19 mouse cellular contexts compared by ENCODE assay signal in the genomic region with DNA sequence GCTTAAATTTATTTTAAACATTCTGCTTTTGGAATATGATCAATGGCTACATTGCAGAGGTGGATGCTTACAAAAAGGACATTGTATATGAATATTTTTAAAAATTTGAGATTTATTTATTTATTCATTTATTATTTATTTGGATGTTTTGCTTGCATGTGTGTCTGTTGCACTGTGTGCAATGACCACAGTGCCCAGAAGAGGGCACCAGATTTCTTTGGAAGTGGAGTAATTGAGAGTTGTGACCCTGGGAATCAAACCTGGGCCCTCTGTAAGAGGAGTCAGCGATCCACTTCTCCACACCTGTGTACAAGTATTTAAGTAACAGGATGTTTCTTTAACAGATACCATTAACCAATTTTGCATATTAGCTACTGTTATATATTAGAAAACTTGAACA. TPM values are rescaled to one million over a fixed set of nuclear protein-coding genes. Genes with fewer than 3 reads are reported as not detected.
DNase-seq lines count a peak whose midpoint lies in the region; ATAC-seq and TF ChIP-seq lines count a peak whose summit lies in the region.
"Had no signal": no experiment of that assay in that cellular context is flagged by ENCODE, and none has a peak within 500 bp of the region (broad histone marks: within the 10 kb centered on the region; RNA-seq: fewer than 3 reads in every experiment).

No protein-coding gene starts in this region.

- H3K27ac ChIP-seq in gastrocnemius, adult 2 months: no peak overlapping the region
- no peak overlapping the region for H3K27ac ChIP-seq in liver, postnatal 0 days (ENCODE audit: low read depth)
- no peak overlapping the region for H3K27ac ChIP-seq in MEL (ENCODE audit: control insufficient read depth, low read depth, low read length)
- H3K27ac ChIP-seq: forebrain, embryonic 15.5 days; midbrain, embryonic 12.5 days had no signal

- TF ChIP-seq CTCF in gastrocnemius, adult 2 months (IDR thresholded peaks at IDR 0.05): peak; percentile 17; the same call in 1 of the 2 replicates
- TF ChIP-seq CTCF in liver, postnatal 0 days (IDR thresholded peaks at IDR 0.05; ENCODE audit: low read depth): peak; percentile 19; the same call in 1 of the 2 replicates
- TF ChIP-seq CTCF in MEL (IDR thresholded peaks at IDR 0.05 in 2 of 3, conservative IDR thresholded peaks at IDR 0.05 in 1 of 3; ENCODE audit: control insufficient read depth in 1 of 3, insufficient read depth in 1 of 3, low read depth in 2 of 3, low read length in 3 of 3, poor library complexity in 1 of 3, severe bottlenecking in 1 of 3): peak in 2 of 3 experiments; percentile 16 to 23; a peak in 2 of 6 replicates

- 79% methylated on average over 1 of the region's 1 CpGs for WGBS in liver, postnatal 0 days (ENCODE audit: insufficient replicate concordance)

- H3K36me3 ChIP-seq in liver, postnatal 0 days (replicated peaks; ENCODE audit: insufficient read depth, low read length): no peaks in the 10 kb centered on the region
- no peaks in the 10 kb centered on the region for H3K36me3 ChIP-seq in MEL (ENCODE audit: control insufficient read depth in 1 of 2, insufficient read depth in 2 of 2, low read length in 2 of 2)
- H3K36me3 ChIP-seq: forebrain, embryonic 15.5 days; G1E; midbrain, embryonic 12.5 days had no signal

- no peak overlapping the region for H3K4me2 ChIP-seq in liver, postnatal 0 days (ENCODE audit: low read depth, low read length)
- H3K4me2 ChIP-seq: forebrain, embryonic 15.5 days; midbrain, embryonic 12.5 days had no signal

- no peak for TF ChIP-seq POLR2A in MEL (IDR thresholded peaks at IDR 0.05; ENCODE audit: control insufficient read depth in 1 of 2, insufficient read depth in 1 of 2, low read depth in 1 of 2, low read length in 2 of 2, poor library complexity in 1 of 2)

- peaks cover 4% of the 10 kb centered on the region; the same call in 1 of the 2 replicates for H3K9me3 ChIP-seq in liver, postnatal 0 days (ENCODE audit: low read length)
- no peaks in the 10 kb centered on the region for H3K9me3 ChIP-seq in MEL (replicated peaks; ENCODE audit: insufficient read depth, low read length)
- H3K9me3 ChIP-seq: forebrain, embryonic 15.5 days; G1E; midbrain, embryonic 12.5 days had no signal

- no peak overlapping the region for H3K9ac ChIP-seq in liver, postnatal 0 days (replicated peaks)
- no peak overlapping the region for H3K9ac ChIP-seq in MEL (ENCODE audit: control insufficient read depth, low read depth, low read length, poor library complexity, severe bottlenecking)
- H3K9ac ChIP-seq: forebrain, embryonic 15.5 days; midbrain, embryonic 12.5 days had no signal

- H3K4me3 ChIP-seq in gastrocnemius, adult 2 months: no peak overlapping the region
- H3K4me3 ChIP-seq in liver, postnatal 0 days (ENCODE audit: low read depth, low read length): no peak overlapping the region
- no peak overlapping the region for H3K4me3 ChIP-seq in MEL (ENCODE audit: control insufficient read depth in 1 of 2, insufficient read depth in 1 of 2, low read depth in 2 of 2, low read length in 2 of 2)
- H3K4me3 ChIP-seq: forebrain, embryonic 15.5 days; midbrain, embryonic 12.5 days had no signal

- peak; percentile 26 for TF ChIP-seq RAD21 in MEL (IDR thresholded peaks at IDR 0.05; ENCODE audit: low read depth, low read length)

- no peaks in the 10 kb centered on the region for H3K27me3 ChIP-seq in liver, postnatal 0 days (ENCODE audit: insufficient read depth, low read length)
- H3K27me3 ChIP-seq in MEL (ENCODE audit: control insufficient read depth in 1 of 2, insufficient read depth in 2 of 2, low read length in 2 of 2): no peaks in the 10 kb centered on the region
- H3K27me3 ChIP-seq: forebrain, embryonic 15.5 days; midbrain, embryonic 12.5 days had no signal

- DNase-seq in gastrocnemius, adult 2 months: no peak
- no peak for DNase-seq in gastrocnemius, postnatal 14 days
- no peak for DNase-seq in liver, postnatal 0 days
- no peak for DNase-seq in liver
- peak; percentile 9 for DNase-seq in MEL (ENCODE audit: low read depth, low spot score)
- DNase-seq in induced T-regulatory cell, adult 2 months (ENCODE audit: low read depth): peak; percentile 1
- no peak for DNase-seq in spleen, adult 12 weeks (ENCODE audit: low spot score)
- DNase-seq in frontal cortex, adult 2 months (ENCODE audit: extremely low spot score in 1 of 2, low spot score in 1 of 2): no peak
- DNase-seq: B cell, adult 2 months; cerebellum, adult 9-11 months; embryo, embryonic 11 days; layer of hippocampus, adult 9-11 months; lung, adult 18-20 months; lung, postnatal 4 days; right cerebral cortex, postnatal 4 days had no signal

- no peaks in the 10 kb centered on the region for H3K4me1 ChIP-seq in liver, postnatal 0 days (ENCODE audit: insufficient read depth)
- H3K4me1 ChIP-seq in MEL (ENCODE audit: control insufficient read depth in 1 of 2, insufficient read depth in 2 of 2, low read length in 2 of 2): no peaks in the 10 kb centered on the region
- H3K4me1 ChIP-seq: forebrain, embryonic 15.5 days; midbrain, embryonic 12.5 days had no signal

- H3K79me2 ChIP-seq in MEL (ENCODE audit: control insufficient read depth, insufficient read depth, low read length, poor library complexity): no peaks in the 10 kb centered on the region

- intact Hi-C loops in gastrocnemius, adult 2 months (cut with DNase I): no loop called here
- intact Hi-C loops in gastrocnemius, postnatal 14 days (cut with DNase I; ENCODE audit: low total_unique reads): no loop called here

- no peak for ATAC-seq in liver, postnatal 0 days
- ATAC-seq: forebrain, embryonic 15.5 days; intestine, embryonic 16.5 days had no signal

- TF ChIP-seq EP300 in liver, postnatal 0 days (IDR thresholded peaks at IDR 0.05; ENCODE audit: low read depth): no peak
- no peak for TF ChIP-seq EP300 in MEL (IDR thresholded peaks at IDR 0.05; ENCODE audit: low read depth in 1 of 2, low read length in 2 of 2)

TF ChIP-seq in MEL, 35 proteins besides CTCF, POLR2A, EP300 and RAD21:
- TF ChIP-seq MAZ (IDR thresholded peaks at IDR 0.05; ENCODE audit: low read depth, low read length): no peak
- TF ChIP-seq SMC3 (IDR thresholded peaks at IDR 0.05; ENCODE audit: low read depth, low read length): peak; percentile 23; the same call in 1 of the 2 replicates

RNA-seq across cellular contexts. Expression of gene Negr1, which starts 14.7 kb away (rescaled TPM):
- under 1 TPM; 0.56 TPM for total RNA-seq in gastrocnemius, adult 2 months (2021)
- total RNA-seq in gastrocnemius, postnatal 14 days (2021): 1 to 10 TPM; 1.2 to 1.7 TPM
- polyA plus RNA-seq in liver, postnatal 0 days (2015; fragmentation: Nextera tagmentation; extraction: Ambion mirVana): 0.02 TPM in 1 of 2 replicates, not detected in the other
- not detected in 2 replicates for total RNA-seq in MEL (2012; rRNA removed)
- polyA plus RNA-seq in MEL (2012; ENCODE audit: insufficient read depth in 1 of 2, insufficient read length in 2 of 2, low read depth in 1 of 2, low replicate concordance in 2 of 2, missing spikeins in 1 of 2): not detected
- polyA plus RNA-seq in frontal cortex, adult 2 months (2012; rRNA removed): 84.3 and 94.2 TPM in 2 replicates
- polyA plus RNA-seq: G1E had no signal

Comparison
In these comparisons a context has a peak if more than half of its experiments do, and no peak if none do; other contexts are left out.
1. DNase-seq: peak in MEL (single experiment) and induced T-regulatory cell, adult 2 months (single experiment); none in gastrocnemius, adult 2 months (single experiment), gastrocnemius, postnatal 14 days (single experiment), liver, postnatal 0 days (single experiment), liver (single experiment), spleen, adult 12 weeks (single experiment) and frontal cortex, adult 2 months (0 of 2).
2. Peak in every context shown above with its lines, with median percentiles within 50 percentile points of each other: CTCF ChIP-seq.